Mouse (Mus musculus) neural tube, embryonic 11.5 days (tissue): ENCODE data around the gene Pola2. TPM values are rescaled to one million over a fixed set of nuclear protein-coding genes. Genes with fewer than 3 reads are reported as not detected.

Experiments used
- ATAC-seq: fragments of 200-750 bp; cut with Nextera tagmentation; 2 replicates; pipeline ENCODE4 v1.8.0; 2017; ENCODE audit warnings: moderate number of reproducible peaks, mild to moderate bottlenecking, moderate TSS enrichment, moderate library complexity; ENCODE audit not compliant: insufficient read depth, low FRiP score, low TSS enrichment
- DNase-seq: peaks from one replicate; pipeline ENCODE4 v3.0.0-alpha.2; 2015; ENCODE audit warnings: low spot score
- H3K27ac ChIP-seq: fragments of 300-500 bp; sonication (generic); 2 replicates; pipeline ENCODE4 v1.5.1; 2014; ENCODE audit warnings: low read depth, mild to moderate bottlenecking, low read length
- H3K27me3 ChIP-seq: fragments of 300-500 bp; sonication (generic); 2 replicates; pipeline ENCODE4 v1.6.1; 2014; ENCODE audit warnings: mild to moderate bottlenecking, low read length, mixed read lengths; ENCODE audit not compliant: control insufficient read depth, insufficient read depth
- H3K36me3 ChIP-seq: fragments of 300-500 bp; sonication (generic); 2 replicates; pipeline ENCODE4 v1.6.1; 2014; ENCODE audit warnings: mild to moderate bottlenecking, low read length, moderate library complexity, mixed read lengths; ENCODE audit not compliant: control insufficient read depth, insufficient read depth
- H3K4me1 ChIP-seq: fragments of 300-500 bp; sonication (generic); 2 replicates; pipeline ENCODE4 v1.6.1; 2014; ENCODE audit warnings: low read length, mixed read lengths; ENCODE audit not compliant: control insufficient read depth, insufficient read depth
- H3K4me2 ChIP-seq: fragments of 300-500 bp; sonication (generic); 2 replicates; pipeline ENCODE4 v1.6.1; 2014; ENCODE audit warnings: low read depth, mild to moderate bottlenecking, moderate library complexity
- H3K4me3 ChIP-seq: fragments of 300-500 bp; sonication (generic); 2 replicates; pipeline ENCODE4 v1.5.1; 2014; ENCODE audit warnings: low read depth, low read length
- H3K9ac ChIP-seq: fragments of 300-500 bp; sonication (generic); 2 replicates; pipeline ENCODE4 v1.6.1; 2014; ENCODE audit warnings: mild to moderate bottlenecking, low read length
- H3K9me3 ChIP-seq: fragments of 300-500 bp; sonication (generic); 2 replicates; pipeline ENCODE4 v1.6.1; 2016; ENCODE audit warnings: low read length; ENCODE audit not compliant: control insufficient read depth
- WGBS: fragments of 180-500 bp; shearing (Covaris S2); extraction: QIAGEN DNeasy Blood & Tissue Kit; methylation state at CpG from one replicate; pipeline ENCODE4 v1.1.7; 2014; 5-methylcytosine and 5-hydroxymethylcytosine counted together
- polyA plus RNA-seq: library from polyadenylated mRNA; unstranded; fragments of >200 nt; fragmentation: Nextera tagmentation; extraction: Ambion mirVana; gene quantifications from 2 replicates; pipeline ENCODE4 v1.2.1, GENCODE M21; 2014

Gene Pola2
- polyA plus RNA-seq, 1 experiment from 2014 or later, result 79.9 TPM

DNA sequence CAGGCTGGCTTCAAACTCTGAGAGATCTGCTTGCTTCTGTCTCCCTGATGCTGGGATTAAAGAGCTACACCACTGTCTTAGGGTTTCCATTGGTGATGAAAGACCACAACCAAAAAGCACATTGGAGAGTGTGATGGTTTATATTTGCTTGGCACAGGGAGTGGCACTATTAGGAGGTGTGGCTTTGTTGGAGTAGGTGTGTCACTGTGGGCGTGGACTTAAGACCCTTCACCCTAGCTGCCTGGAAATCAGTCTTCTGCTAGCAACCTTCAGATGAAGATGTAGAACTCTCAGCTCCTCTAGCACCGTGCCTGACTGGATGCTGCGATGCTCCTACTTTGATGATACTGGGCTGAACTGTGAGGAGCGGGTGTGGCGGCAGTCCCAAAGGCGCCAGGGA, 25.5 kb downstream of the Pola2 start:
- Histone ChIP-seq H3K9me3 (no peaks in the 10 kb centered on the region), H3K4me3 (no peak overlapping the region), H3K4me1 (peaks cover 3% of the 10 kb centered on the region; the same call in 1 of the 2 replicates), H3K4me2 (no peak overlapping the region), H3K9ac (no peak overlapping the region), H3K27me3 (no peaks in the 10 kb centered on the region), H3K36me3 (peaks cover 3% of the 10 kb centered on the region; the same call in 1 of the 2 replicates), H3K27ac (no peak overlapping the region)
- WGBS, result 97% methylated on average over 6 of the region's 6 CpGs
- ATAC-seq (no peak), DNase-seq (no peak)

DNA sequence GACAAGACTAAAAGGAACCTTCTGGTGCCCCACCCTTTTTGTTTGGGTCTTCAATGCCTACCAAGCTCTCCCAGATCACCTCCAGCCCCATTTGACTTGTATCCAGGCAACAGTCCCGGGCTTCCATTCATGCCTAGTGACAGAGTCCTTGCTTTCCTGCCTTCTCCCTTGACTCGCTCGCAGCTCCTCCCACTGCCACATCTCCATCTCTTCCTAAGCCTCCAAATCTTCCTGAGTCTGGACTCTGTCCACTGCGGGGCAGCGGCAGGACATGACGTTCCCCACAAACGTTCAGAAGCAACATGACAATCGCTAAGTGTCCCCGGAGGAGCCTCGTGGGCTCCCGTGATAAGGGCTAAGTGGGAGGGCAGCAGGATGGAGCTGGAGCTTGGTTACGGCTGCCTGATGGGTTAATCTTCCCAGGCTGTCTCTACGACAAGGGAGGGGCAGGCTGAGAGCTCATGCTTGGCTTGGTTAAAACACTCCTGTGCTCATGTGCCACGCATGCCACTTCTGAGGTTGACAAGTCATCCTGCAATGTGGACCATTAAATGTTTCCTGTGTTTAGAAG, 26.1 kb downstream of the Pola2 start:
- Histone ChIP-seq H3K27me3 (no peaks in the 10 kb centered on the region), H3K4me2 (no peak overlapping the region), H3K9ac (no peak overlapping the region), H3K27ac (no peak overlapping the region), H3K4me1 (peaks cover 3% of the 10 kb centered on the region; the same call in 1 of the 2 replicates), H3K36me3 (peaks cover 3% of the 10 kb centered on the region; the same call in 1 of the 2 replicates), H3K9me3 (no peaks in the 10 kb centered on the region), H3K4me3 (no peak overlapping the region)
- DNase-seq (no peak), ATAC-seq (no peak)
- WGBS, result 43% methylated on average over 14 of the region's 14 CpGs

DNA sequence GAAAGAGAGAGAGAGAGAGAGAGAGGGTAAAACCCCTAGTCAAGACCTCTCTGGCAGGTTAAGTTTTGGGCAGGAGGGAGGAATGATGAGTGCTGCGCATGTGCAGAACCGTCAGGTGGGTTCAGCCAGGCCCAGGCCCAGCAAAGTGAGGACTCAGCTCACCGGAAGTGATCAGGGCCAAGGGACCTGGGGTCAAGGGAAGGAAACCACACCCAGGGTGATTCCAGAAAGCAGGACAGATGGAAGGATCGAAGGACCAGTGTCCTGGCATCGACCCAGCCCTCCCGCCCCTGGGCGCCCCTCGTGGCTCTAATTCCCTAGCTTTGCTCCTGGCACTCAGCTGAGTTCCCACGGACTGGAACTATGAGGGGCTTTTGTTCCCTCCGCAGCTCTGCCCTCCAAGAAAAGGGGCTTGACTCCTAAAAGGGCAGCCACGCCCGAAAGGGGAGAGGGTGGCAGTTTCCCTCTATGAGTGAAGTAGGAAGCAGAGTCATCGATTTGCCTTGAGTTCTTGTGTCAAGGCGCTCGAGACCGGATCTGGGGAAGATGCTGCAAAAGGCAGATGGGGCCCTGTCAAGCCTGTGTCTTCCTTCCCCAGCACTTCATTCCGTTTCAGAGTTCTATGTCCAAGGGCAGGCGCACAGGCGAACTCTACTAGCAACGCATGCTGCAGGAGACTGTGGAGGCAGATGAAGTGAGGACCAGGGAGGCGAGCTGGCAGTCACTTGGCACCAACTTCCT, 26.7 kb downstream of the Pola2 start:
- ATAC-seq (no peak), DNase-seq (no peak)
- H3K27ac ChIP-seq, result no peak overlapping the region
- no peaks in the 10 kb centered on the region for H3K9me3 ChIP-seq
- peaks cover 3% of the 10 kb centered on the region; the same call in 1 of the 2 replicates for H3K4me1 ChIP-seq
- no peak overlapping the region for H3K4me2 ChIP-seq
- no peak overlapping the region for H3K9ac ChIP-seq
- no peaks in the 10 kb centered on the region for H3K27me3 ChIP-seq
- H3K36me3 ChIP-seq, result peaks cover 3% of the 10 kb centered on the region; the same call in 1 of the 2 replicates
- H3K4me3 ChIP-seq, result no peak overlapping the region
- WGBS, result 76% methylated on average over 21 of the region's 21 CpGs

DNA sequence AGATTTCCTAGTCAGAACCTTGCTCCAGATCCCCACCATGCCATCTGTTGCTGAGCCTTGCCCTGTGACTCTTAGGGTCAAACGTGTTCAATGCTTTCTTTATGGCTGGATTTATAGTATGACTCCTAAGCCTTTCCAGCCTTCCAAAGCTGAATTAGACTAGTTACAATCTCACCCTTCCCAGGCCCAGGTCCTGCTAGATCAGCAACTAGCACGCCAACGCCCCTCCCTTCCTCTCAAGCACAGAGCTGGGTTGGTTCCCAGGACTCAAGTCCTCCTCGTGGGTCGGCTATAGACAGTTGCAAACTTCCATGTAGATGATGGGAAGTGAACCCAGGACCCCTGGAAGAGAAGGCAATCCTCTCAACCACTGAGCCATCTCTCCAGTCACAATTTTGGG, 28.3 kb downstream of the Pola2 start:
- no peak overlapping the region for H3K4me2 ChIP-seq
- no peak overlapping the region for H3K4me3 ChIP-seq
- H3K27me3 ChIP-seq, result no peaks in the 10 kb centered on the region
- H3K4me1 ChIP-seq, result peaks cover 3% of the 10 kb centered on the region; the same call in 1 of the 2 replicates
- WGBS, result 74% methylated on average over 5 of the region's 5 CpGs
- no peak overlapping the region for H3K9ac ChIP-seq
- H3K27ac ChIP-seq, result no peak overlapping the region
- H3K36me3 ChIP-seq, result peaks cover 3% of the 10 kb centered on the region; the same call in 1 of the 2 replicates
- ATAC-seq (no peak), DNase-seq (no peak)
- H3K9me3 ChIP-seq, result no peaks in the 10 kb centered on the region

DNA sequence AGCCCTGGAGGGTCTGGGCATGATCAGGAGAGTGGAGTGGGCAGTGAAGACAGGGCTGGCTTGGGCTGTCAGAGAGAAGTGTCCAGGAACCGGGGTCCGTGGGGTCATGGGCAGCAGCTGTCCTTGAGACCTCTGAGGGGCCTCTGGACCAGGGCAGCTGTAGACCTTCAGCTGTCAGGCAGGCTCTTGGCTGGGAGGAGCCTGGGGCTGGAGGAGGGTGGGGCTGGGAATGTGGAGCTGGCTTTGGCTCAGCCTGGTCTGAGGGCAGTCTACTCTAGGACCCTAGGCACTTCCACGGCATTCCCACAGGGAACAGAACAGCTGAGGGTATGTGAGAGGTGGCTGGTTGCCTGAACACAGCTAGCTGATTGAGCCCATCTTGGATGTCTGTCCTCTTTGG, 28.7 kb downstream of the Pola2 start:
- Histone ChIP-seq H3K36me3 (peaks cover 3% of the 10 kb centered on the region; the same call in 1 of the 2 replicates), H3K4me2 (no peak overlapping the region), H3K9ac (no peak overlapping the region), H3K27me3 (no peaks in the 10 kb centered on the region), H3K27ac (no peak overlapping the region), H3K4me3 (no peak overlapping the region), H3K9me3 (no peaks in the 10 kb centered on the region), H3K4me1 (peaks cover 3% of the 10 kb centered on the region; the same call in 1 of the 2 replicates)
- DNase-seq (no peak), ATAC-seq (no peak)
- 64% methylated on average over 3 of the region's 3 CpGs for WGBS

DNA sequence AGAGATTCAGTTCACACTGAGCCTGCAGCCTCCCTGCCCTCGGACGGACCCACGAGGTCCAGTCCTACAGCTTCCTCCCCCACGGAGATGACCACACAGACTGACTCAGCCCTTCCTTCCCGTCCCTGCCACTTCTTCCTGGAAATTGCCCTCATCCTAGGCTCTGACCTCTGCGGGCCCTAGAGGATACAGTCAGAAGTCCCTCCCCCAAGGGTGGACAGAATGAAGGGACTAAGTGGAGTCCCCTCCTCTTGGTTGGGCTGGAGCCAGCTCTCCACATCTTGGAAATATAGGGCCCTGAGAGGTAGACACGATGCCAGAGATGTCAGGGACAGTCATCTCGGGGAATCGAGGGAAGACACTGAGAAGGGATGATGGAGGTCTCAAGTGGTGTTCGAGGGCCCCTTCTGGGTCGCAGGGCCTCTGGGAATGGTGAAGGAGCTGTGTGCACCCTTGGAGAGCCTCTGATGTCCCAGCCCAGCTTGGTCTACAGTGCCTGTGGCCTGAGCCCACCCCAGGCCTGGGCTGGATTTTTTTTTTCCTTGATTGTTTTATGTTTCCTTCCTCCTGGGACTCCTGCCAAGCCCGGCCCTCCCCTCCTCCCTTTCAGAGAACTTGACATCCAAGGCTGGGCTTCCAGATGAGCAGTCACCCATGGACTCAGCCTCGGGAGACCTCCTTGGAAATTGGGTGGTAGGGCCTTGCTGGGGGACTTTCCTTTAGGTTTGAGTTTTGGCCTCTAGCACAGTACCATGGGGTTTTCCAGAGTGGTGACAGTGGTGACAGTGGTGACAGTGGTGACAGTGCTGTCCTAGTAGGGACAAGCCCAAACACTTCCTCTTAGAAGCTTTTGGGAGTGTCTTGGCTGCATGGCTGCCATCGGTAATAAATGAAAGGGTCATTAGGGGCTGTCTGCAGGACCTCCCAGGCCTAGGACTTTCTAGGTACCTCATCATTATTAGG, 34.1 kb downstream of the Pola2 start:
- H3K36me3 ChIP-seq, result no peaks in the 10 kb centered on the region
- no peak overlapping the region for H3K4me2 ChIP-seq
- no peak overlapping the region for H3K9ac ChIP-seq
- 77% methylated on average over 14 of the region's 14 CpGs for WGBS
- no peak for ATAC-seq
- no peak for DNase-seq
- H3K4me1 ChIP-seq, result no peaks in the 10 kb centered on the region
- H3K27ac ChIP-seq, result no peak overlapping the region
- H3K9me3 ChIP-seq, result no peaks in the 10 kb centered on the region
- peaks cover 3% of the 10 kb centered on the region for H3K27me3 ChIP-seq
- no peak overlapping the region for H3K4me3 ChIP-seq

DNA sequence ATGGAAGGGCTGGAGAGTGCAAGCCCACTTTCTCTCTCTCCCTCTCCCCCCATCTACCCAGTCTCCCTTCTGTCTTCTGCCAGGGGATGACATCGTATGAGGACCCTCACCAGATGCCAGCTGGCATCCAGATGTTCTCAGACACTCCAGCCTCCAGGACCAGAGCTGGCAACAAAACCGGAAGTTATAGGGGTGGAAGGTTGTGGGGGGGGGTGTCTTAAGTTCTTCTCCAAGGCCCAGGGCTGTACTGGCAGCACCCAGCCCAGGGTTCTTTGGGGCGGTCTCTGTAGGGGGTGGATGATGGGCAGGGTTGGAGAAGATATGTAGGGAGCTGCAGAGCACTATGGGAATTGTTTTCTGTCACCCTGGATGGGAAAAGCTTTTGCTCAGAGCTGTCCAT, 35.5 kb downstream of the Pola2 start:
- H3K4me3 ChIP-seq, result no peak overlapping the region
- H3K9me3 ChIP-seq, result no peaks in the 10 kb centered on the region
- no peaks in the 10 kb centered on the region; the same call in 1 of the 2 replicates for H3K4me1 ChIP-seq
- no peaks in the 10 kb centered on the region for H3K36me3 ChIP-seq
- no peak overlapping the region for H3K4me2 ChIP-seq
- 59% methylated on average over 3 of the region's 3 CpGs for WGBS
- H3K27ac ChIP-seq, result no peak overlapping the region
- ATAC-seq (no peak), DNase-seq (no peak)
- H3K27me3 ChIP-seq, result peaks cover 3% of the 10 kb centered on the region
- no peak overlapping the region for H3K9ac ChIP-seq

DNA sequence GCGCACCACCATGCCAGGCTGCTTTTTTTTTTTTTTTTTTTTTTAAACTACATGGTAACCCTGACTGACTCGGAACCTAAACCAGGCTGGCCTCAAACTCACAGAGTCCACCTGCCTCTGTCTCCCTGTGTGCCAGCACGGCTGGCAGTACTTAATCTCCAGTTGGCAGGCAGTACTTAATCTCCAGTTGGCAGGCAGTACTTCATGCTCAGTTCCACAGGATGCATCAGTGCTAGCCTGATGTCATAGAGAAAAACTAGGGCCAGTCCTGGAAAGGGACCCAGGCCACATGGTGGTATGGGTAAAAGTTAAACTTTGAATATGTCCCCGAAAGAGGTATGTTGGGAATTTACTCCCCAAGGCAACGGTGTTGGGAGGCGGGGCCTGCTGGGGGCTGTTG, 35.9 kb downstream of the Pola2 start:
- Histone ChIP-seq H3K27ac (no peak overlapping the region), H3K9me3 (no peaks in the 10 kb centered on the region), H3K36me3 (no peaks in the 10 kb centered on the region), H3K4me3 (no peak overlapping the region), H3K9ac (no peak overlapping the region), H3K4me1 (no peaks in the 10 kb centered on the region; the same call in 1 of the 2 replicates), H3K4me2 (no peak overlapping the region), H3K27me3 (peaks cover 3% of the 10 kb centered on the region)
- no peak for ATAC-seq
- DNase-seq, result no peak
- 68% methylated on average over 6 of the region's 6 CpGs for WGBS
